Mouse (Mus musculus) small intestine, adult 10 weeks (tissue): ENCODE results near the gene Vmn2r54. TPM values are rescaled to one million over a fixed set of nuclear protein-coding genes. Genes with fewer than 3 reads are reported as not detected.

ENCODE experiments used
- polyA plus RNA-seq: library from polyadenylated mRNA; stranded (reverse); fragments of 350-450 nt; fragmentation: Illumina TruSeq; extraction: RNeasy Lipid Tissue Mini Kit (QIAGEN cat#74804); gene quantifications from one replicate; pipeline ENCODE4 v1.2.3, GENCODE M21; 2014; ENCODE audit warnings: low replicate concordance

Vmn2r54 gene
- polyA plus RNA-seq: not detected

GRCm38 (mm10) chr7:12640219-12640618 is at the start of gene Vmn2r54:
Gene Vmn2r54, minus strand, starts transcription at chr7:12640319.

GRCm38 (mm10) chr7:12684903-12685302 is 44.8 kb upstream of the Vmn2r54 start, which contains the start of gene Vmn2r55:
Gene Vmn2r55, minus strand, starts transcription at chr7:12685003.

GRCm38 (mm10) chr7:12608688-12609087 is 31.4 kb downstream of the Vmn2r54 start, which contains the start of gene Vmn2r53:
Gene Vmn2r53, minus strand, starts transcription at chr7:12608788.

Other genes starting within 250 kb of the Vmn2r54 start
- 1.3 TPM for gene Zfp551, start 217.6 kb downstream of the Vmn2r54 start, polyA plus RNA-seq
- 24.5 TPM for gene Zfp606, start 162.0 kb downstream of the Vmn2r54 start, polyA plus RNA-seq
- not detected for gene 2900092C05Rik, start 127.8 kb downstream of the Vmn2r54 start, polyA plus RNA-seq
- gene Vmn2r53, start 31.5 kb downstream of the Vmn2r54 start, polyA plus RNA-seq: not detected
- not detected for gene Vmn2r55, start 44.7 kb upstream of the Vmn2r54 start, polyA plus RNA-seq
- not detected for gene Vmn2r56, start 94.7 kb upstream of the Vmn2r54 start, polyA plus RNA-seq
- 0.22 TPM for gene Zscan18, start 163.3 kb upstream of the Vmn2r54 start, polyA plus RNA-seq
- gene Zfp329, start 178.5 kb upstream of the Vmn2r54 start, polyA plus RNA-seq: 21.9 TPM
- 32.1 TPM for gene Zfp110, start 194.4 kb upstream of the Vmn2r54 start, polyA plus RNA-seq
- gene Zfp128, start 240.9 kb upstream of the Vmn2r54 start, polyA plus RNA-seq: 1.6 TPM